Mouse (Mus musculus): ENCODE results near the gene Itgam. TPM values are rescaled to one million over a fixed set of nuclear protein-coding genes. Genes with fewer than 3 reads are reported as not detected.
"Not testable (repeated sequence)": the region's sequence is repeated elsewhere in the genome, so short reads cannot be mapped to it uniquely, and the experiment has no call there.

The Itgam gene
- polyA plus RNA-seq, 1 experiment from 2014 or later, result 0.37 TPM

DNA sequence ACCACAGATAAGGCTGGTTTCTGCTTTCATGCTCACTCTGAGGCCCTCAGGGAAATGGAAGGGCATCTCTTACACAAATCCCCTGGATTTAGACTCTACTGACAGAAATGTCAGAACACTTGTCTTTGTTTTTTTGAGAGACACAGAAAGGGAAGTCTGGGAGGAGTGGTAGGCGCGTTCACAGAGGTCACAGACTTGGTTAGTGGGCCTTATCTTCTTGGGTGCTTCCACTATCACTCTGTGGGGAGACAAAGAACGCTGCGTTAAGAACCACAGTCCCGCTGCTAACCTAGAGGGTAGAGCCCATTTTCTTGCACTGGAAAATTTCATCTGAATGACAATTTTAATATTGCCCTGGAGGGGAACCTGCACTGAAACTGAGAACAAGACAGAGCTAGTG, 69.7 kb downstream of the Itgam start:
- H3K36me3 ChIP-seq (ENCODE audit: control insufficient read depth, insufficient read depth, low read length), result no peaks in the 10 kb centered on the region
- WGBS, result 88% methylated on average over 5 of the region's 5 CpGs
- no peak for DNase-seq (ENCODE audit: low spot score)
- no peak for ATAC-seq (ENCODE audit: insufficient read depth, low FRiP score, low TSS enrichment)
- H3K9ac ChIP-seq (ENCODE audit: low read length), result no peak overlapping the region
- H3K4me2 ChIP-seq (ENCODE audit: low read depth), result no peak overlapping the region
- H3K27ac ChIP-seq (ENCODE audit: low read depth, low read length), result no peak overlapping the region
- H3K27me3 ChIP-seq (ENCODE audit: control insufficient read depth, insufficient read depth, low read length), result no peaks in the 10 kb centered on the region
- H3K4me1 ChIP-seq (ENCODE audit: control insufficient read depth, insufficient read depth, low read length), result no peaks in the 10 kb centered on the region
- no peak overlapping the region for H3K4me3 ChIP-seq (ENCODE audit: low read depth, low read length)
- no peaks in the 10 kb centered on the region for H3K9me3 ChIP-seq (ENCODE audit: control insufficient read depth, low read length)

DNA sequence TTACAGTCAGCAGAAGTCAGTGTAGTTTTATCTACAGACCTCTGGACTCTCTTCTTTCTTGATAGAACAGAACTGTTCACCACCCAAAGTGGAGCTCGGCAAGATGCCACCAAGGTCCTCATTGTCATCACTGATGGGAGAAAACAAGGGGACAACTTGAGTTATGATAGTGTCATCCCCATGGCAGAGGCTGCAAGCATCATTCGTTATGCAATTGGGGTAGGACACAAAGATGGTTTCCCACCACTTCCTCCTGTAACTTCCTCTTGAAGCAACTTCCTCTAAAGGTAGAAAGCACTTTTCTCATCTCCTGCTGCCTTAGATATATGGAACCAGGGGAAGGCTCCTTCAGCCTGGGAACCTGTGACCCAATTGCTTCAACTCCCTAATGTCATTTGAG, 71.2 kb downstream of the Itgam start:
- no peak for ATAC-seq (ENCODE audit: insufficient read depth, low FRiP score, low TSS enrichment)
- Histone ChIP-seq H3K27me3 (ENCODE audit: control insufficient read depth, insufficient read depth, low read length) (no peaks in the 10 kb centered on the region), H3K4me1 (ENCODE audit: control insufficient read depth, insufficient read depth, low read length) (no peaks in the 10 kb centered on the region)

DNA sequence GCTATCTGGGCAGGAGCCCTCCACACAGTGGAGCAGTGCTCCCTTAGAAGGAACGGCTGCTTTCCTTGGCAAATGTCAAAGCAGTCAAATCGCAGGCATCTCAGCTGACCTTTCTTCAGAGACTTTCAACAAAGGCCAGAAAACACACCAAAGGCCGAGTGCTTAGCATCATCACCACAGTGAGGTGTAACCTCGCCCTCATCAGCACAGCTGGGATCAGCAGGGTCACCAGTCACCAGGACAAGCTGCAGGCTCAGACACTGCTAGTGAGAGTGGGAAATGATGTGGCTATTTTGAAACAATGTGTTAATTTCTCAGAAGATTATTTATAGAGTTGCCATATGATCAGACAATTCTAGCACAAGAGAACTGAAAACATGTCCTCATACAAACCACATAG, 74.5 kb downstream of the Itgam start:
- ATAC-seq (ENCODE audit: insufficient read depth, low FRiP score, low TSS enrichment) (no peak), DNase-seq (ENCODE audit: low spot score) (no peak)
- Histone ChIP-seq H3K4me3 (ENCODE audit: low read depth, low read length) (no peak overlapping the region), H3K9ac (ENCODE audit: low read length) (no peak overlapping the region), H3K4me2 (ENCODE audit: low read depth) (no peak overlapping the region), H3K9me3 (ENCODE audit: control insufficient read depth, low read length) (no peaks in the 10 kb centered on the region), H3K36me3 (ENCODE audit: control insufficient read depth, insufficient read depth, low read length) (no peaks in the 10 kb centered on the region), H3K4me1 (ENCODE audit: control insufficient read depth, insufficient read depth, low read length) (no peaks in the 10 kb centered on the region), H3K27ac (ENCODE audit: low read depth, low read length) (no peak overlapping the region), H3K27me3 (ENCODE audit: control insufficient read depth, insufficient read depth, low read length) (no peaks in the 10 kb centered on the region)
- 45% methylated on average over 4 of the region's 4 CpGs for WGBS

More for the DNA sequence above, 71.2 kb downstream of the Itgam start:
- Histone ChIP-seq H3K4me2 (ENCODE audit: low read depth) (no peak overlapping the region), H3K27ac (ENCODE audit: low read depth, low read length) (no peak overlapping the region), H3K9me3 (ENCODE audit: control insufficient read depth, low read length) (no peaks in the 10 kb centered on the region), H3K4me3 (ENCODE audit: low read depth, low read length) (no peak overlapping the region), H3K9ac (ENCODE audit: low read length) (no peak overlapping the region), H3K36me3 (ENCODE audit: control insufficient read depth, insufficient read depth, low read length) (no peaks in the 10 kb centered on the region)
- 85% methylated on average over 2 of the region's 2 CpGs for WGBS
- no peak for DNase-seq (ENCODE audit: low spot score)

DNA sequence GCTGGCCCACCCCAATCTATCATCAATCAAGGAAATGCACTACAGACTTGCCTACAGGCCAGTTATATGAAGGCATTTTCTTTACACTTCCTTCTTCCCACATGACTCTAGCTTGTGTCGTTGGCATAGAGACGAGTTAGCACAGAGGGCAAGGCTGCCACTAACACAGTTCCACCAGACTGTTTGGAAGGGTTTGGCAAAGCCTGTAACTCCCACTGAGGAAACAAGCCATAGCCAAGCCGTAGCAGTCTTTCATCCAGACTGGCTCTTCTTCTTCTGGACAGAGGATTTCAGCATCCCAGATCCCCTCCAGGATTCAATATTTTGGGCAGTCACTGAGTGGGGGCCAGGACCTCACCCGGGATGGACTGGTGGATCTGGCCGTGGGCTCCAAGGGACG, 77.2 kb downstream of the Itgam start:
- Histone ChIP-seq H3K27me3 (ENCODE audit: control insufficient read depth, insufficient read depth, low read length) (no peaks in the 10 kb centered on the region), H3K9ac (ENCODE audit: low read length) (no peak overlapping the region), H3K9me3 (ENCODE audit: control insufficient read depth, low read length) (no peaks in the 10 kb centered on the region), H3K4me1 (ENCODE audit: control insufficient read depth, insufficient read depth, low read length) (no peaks in the 10 kb centered on the region), H3K27ac (ENCODE audit: low read depth, low read length) (no peak overlapping the region), H3K4me3 (ENCODE audit: low read depth, low read length) (no peak overlapping the region), H3K4me2 (ENCODE audit: low read depth) (no peak overlapping the region), H3K36me3 (ENCODE audit: control insufficient read depth, insufficient read depth, low read length) (no peaks in the 10 kb centered on the region)
- ATAC-seq (ENCODE audit: insufficient read depth, low FRiP score, low TSS enrichment) (no peak), DNase-seq (ENCODE audit: low spot score) (no peak)
- WGBS, result 91% methylated on average over 6 of the region's 6 CpGs

DNA sequence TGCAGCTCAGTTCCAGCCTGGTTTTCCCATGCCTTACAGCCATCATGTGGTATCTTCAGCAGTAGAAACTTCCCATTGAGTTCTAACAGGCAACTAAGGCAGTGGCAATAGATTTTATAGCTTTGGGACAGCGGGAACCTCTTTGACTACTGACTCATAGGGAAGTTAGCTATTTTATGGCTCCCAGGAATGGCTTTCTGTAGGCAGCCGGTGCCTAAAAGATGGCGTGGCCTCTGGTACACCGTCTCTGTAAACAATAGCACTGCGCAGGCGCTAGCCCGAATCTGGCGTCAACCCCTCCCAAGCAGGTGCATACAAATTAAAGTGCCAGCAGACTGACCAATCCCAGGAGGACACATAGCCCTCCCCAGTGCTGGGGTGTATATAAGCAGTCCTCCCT, 88.5 kb downstream of the Itgam start:
- DNase-seq (ENCODE audit: low spot score) (no peak), ATAC-seq (ENCODE audit: insufficient read depth, low FRiP score, low TSS enrichment) (no peak)
- H3K4me2 ChIP-seq (ENCODE audit: low read depth), result no peak overlapping the region
- no peak overlapping the region for H3K9ac ChIP-seq (ENCODE audit: low read length)
- H3K36me3 ChIP-seq (ENCODE audit: control insufficient read depth, insufficient read depth, low read length), result no peaks in the 10 kb centered on the region
- no peaks in the 10 kb centered on the region for H3K27me3 ChIP-seq (ENCODE audit: control insufficient read depth, insufficient read depth, low read length)
- WGBS, result 60% methylated on average over 8 of the region's 8 CpGs
- H3K4me1 ChIP-seq (ENCODE audit: control insufficient read depth, insufficient read depth, low read length), result no peaks in the 10 kb centered on the region
- H3K4me3 ChIP-seq (ENCODE audit: low read depth, low read length), result no peak overlapping the region
- no peak overlapping the region for H3K27ac ChIP-seq (ENCODE audit: low read depth, low read length)
- H3K9me3 ChIP-seq (ENCODE audit: control insufficient read depth, low read length), result no peaks in the 10 kb centered on the region

DNA sequence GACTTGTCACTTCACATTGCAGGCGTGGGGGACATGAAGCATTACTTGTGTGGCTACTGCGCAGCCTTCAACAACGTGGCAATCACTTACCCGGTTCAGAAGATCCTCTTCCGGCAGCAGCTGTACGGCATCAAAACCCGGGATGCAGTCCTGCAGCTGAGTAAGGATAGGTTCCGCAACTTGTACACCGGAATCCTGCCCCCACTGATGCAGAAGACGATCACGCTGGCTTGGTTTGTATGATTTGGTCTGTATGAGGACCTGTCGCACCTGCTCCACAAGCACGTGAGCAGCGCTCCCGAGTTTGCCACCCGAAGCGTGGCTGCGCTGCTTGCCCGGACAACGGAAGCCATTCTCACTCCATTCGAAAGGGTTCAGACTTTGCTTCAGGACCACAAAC, 91.6 kb downstream of the Itgam start, which contains the start of gene Itgad:
Gene Itgad, plus strand, starts transcription at position 301 of the 400 bp plus-strand sequence.
- WGBS, result 95% methylated on average over 21 of the region's 21 CpGs
- Histone ChIP-seq H3K4me3 (ENCODE audit: low read depth, low read length) (no peak within 1 kb of the TSS), H3K4me1 (ENCODE audit: control insufficient read depth, insufficient read depth, low read length) (no peaks in the 10 kb centered on the region), H3K36me3 (ENCODE audit: control insufficient read depth, insufficient read depth, low read length) (no peaks in the 10 kb centered on the region), H3K9ac (ENCODE audit: low read length) (no peak within 1 kb of the TSS), H3K27ac (ENCODE audit: low read depth, low read length) (no peak within 1 kb of the TSS), H3K9me3 (ENCODE audit: control insufficient read depth, low read length) (no peaks in the 10 kb centered on the region), H3K27me3 (ENCODE audit: control insufficient read depth, insufficient read depth, low read length) (no peaks in the 10 kb centered on the region), H3K4me2 (ENCODE audit: low read depth) (no peak within 1 kb of the TSS)
- DNase-seq (ENCODE audit: low spot score) (no peak), ATAC-seq (ENCODE audit: insufficient read depth, low FRiP score, low TSS enrichment) (no peak)

DNA sequence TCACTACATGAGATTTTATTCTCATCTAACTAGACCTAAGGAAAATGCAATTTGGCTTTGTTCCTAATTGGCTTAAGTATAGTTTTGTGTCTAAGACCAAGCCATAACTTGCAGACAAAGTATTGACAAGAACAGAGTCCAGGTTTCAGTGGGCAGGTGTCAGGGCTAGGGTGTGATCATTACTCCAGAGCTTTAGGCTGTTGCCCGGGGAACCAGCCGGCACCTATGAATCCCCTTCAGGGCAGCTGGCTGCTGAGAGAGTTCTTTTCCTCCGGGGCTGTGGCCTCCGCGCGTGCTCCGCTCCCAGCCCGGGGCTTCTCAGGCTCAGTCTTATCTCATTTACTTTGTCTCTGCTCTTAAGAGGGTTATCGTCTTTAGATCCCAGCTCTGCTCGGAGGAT, 92.5 kb downstream of the Itgam start:
- no peak for DNase-seq (ENCODE audit: low spot score)
- no peaks in the 10 kb centered on the region for H3K36me3 ChIP-seq (ENCODE audit: control insufficient read depth, insufficient read depth, low read length)
- H3K4me3 ChIP-seq (ENCODE audit: low read depth, low read length), result no peak overlapping the region
- H3K9ac ChIP-seq (ENCODE audit: low read length), result no peak overlapping the region
- no peaks in the 10 kb centered on the region for H3K4me1 ChIP-seq (ENCODE audit: control insufficient read depth, insufficient read depth, low read length)
- no peak overlapping the region for H3K27ac ChIP-seq (ENCODE audit: low read depth, low read length)
- no peak for ATAC-seq (ENCODE audit: insufficient read depth, low FRiP score, low TSS enrichment)
- H3K4me2 ChIP-seq (ENCODE audit: low read depth), result no peak overlapping the region
- H3K27me3 ChIP-seq (ENCODE audit: control insufficient read depth, insufficient read depth, low read length), result no peaks in the 10 kb centered on the region
- 86% methylated on average over 10 of the region's 10 CpGs for WGBS
- H3K9me3 ChIP-seq (ENCODE audit: control insufficient read depth, low read length), result no peaks in the 10 kb centered on the region

DNA sequence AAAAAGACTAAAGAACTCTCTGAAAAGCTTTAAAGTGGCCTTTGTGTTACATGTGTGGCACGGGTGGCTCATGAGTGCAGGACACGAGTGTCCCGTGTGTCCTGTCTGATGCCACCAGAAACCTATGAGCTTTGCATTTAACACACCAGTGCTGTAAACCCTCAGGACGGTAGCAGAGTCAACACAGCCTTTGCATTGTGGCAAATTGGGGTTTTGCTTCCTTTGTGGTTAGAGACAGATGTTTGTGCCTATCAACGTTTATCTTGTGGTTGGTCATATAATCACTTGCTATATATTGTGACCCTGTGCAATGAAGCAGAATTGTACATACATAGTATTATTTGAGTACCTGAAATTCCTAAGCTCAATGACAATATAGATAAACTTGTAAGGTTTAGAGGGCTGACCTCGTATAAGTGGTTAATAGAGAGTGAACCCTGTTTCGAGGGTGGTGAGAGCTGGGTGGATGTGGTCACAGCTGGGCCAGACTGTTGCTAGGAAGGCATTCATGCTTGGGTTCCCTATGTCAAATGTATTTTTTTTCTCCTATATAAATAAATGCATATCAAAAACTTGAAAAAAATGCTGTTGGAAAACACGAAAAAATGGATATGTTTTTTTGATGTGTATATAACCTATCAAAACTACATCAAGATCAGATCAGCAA, 96.4 kb downstream of the Itgam start:
- H3K9me3 ChIP-seq (ENCODE audit: control insufficient read depth, low read length); DNase-seq (ENCODE audit: low spot score); H3K4me1 ChIP-seq (ENCODE audit: control insufficient read depth, insufficient read depth, low read length); ATAC-seq (ENCODE audit: insufficient read depth, low FRiP score, low TSS enrichment); H3K4me3 ChIP-seq (ENCODE audit: low read depth, low read length); H3K4me2 ChIP-seq (ENCODE audit: low read depth); H3K27ac ChIP-seq (ENCODE audit: low read depth, low read length); H3K9ac ChIP-seq (ENCODE audit: low read length); H3K27me3 ChIP-seq (ENCODE audit: control insufficient read depth, insufficient read depth, low read length); H3K36me3 ChIP-seq (ENCODE audit: control insufficient read depth, insufficient read depth, low read length): not testable (repeated sequence)
- WGBS, result 77% methylated on average over 7 of the region's 8 CpGs

DNA sequence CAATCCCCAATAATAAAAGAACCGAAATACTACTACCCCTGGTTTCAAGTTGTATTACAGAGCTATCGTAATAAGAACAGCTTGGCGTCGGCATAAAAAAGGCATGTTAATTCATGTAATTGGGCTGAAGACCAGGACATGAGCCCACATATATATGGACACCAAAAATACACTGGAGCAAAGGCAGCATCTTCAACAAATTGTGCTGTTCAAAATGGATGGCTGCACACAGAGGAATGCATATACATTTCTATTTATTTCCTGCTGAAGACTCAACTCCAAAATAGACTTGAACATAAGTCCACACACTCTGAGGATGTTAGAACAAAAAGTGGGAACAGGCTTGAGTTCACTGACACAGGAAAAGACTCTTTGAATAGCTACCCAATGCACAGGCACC, 101.6 kb downstream of the Itgam start:
- Histone ChIP-seq H3K4me1 (ENCODE audit: control insufficient read depth, insufficient read depth, low read length) (no peaks in the 10 kb centered on the region), H3K9me3 (ENCODE audit: control insufficient read depth, low read length) (no peaks in the 10 kb centered on the region), H3K4me3 (ENCODE audit: low read depth, low read length) (no peak overlapping the region), H3K27me3 (ENCODE audit: control insufficient read depth, insufficient read depth, low read length) (no peaks in the 10 kb centered on the region), H3K4me2 (ENCODE audit: low read depth) (no peak overlapping the region), H3K27ac (ENCODE audit: low read depth, low read length) (no peak overlapping the region), H3K36me3 (ENCODE audit: control insufficient read depth, insufficient read depth, low read length) (no peaks in the 10 kb centered on the region), H3K9ac (ENCODE audit: low read length) (no peak overlapping the region)
- DNase-seq (ENCODE audit: low spot score), result no peak
- 91% methylated on average over 4 of the region's 4 CpGs for WGBS
- no peak for ATAC-seq (ENCODE audit: insufficient read depth, low FRiP score, low TSS enrichment)

Data from neural tube, embryonic 11.5 days (tissue).